Mouse (Mus musculus): ENCODE measurements around the gene Hoxd4. TPM values are rescaled to one million over a fixed set of nuclear protein-coding genes. Genes with fewer than 3 reads are reported as not detected.

Hoxd4 gene
- polyA plus RNA-seq, 1 experiment: 0.06 TPM

DNA sequence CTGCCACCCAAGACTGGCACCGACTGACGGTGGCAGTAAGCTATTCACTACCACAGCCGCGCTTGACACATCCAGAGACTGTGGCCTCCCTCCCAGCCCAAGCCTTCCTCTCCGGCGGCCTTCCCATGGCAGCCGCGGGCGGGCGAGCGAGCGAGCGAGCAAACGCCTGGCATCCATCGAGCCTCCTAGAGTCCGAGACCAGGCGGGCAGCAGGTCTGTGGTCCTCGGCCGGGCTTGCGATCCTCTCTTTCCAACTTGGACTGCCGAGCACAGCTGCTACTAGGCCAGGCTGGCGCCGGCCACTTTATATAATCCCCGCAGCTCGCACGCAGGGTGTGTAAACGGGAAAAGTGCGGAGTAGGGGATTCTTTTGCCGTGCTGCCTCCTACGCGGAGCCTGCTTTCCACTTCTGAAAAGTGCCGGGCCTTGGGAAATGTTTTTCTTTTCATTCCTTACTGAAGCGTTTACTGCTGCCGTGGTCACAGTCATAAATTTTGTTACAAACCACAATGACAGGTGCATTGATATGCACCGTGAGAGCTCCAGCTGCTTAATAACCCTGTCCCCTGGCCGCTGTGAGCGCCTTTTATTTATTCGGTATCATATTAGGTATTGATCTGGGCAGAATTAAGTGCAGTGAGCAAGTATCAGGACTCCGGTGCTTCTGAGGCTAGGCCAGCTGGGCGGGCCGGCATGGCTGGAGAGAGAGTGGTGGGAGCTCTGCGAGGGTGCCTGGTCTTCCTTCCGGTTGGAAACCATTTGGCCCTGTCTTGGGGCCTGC is 28.8 kb downstream of the Hoxd4 start:
- H3K9me3 ChIP-seq (ENCODE audit: control insufficient read depth, low read length): no peaks in the 10 kb centered on the region
- H3K27me3 ChIP-seq (ENCODE audit: control insufficient read depth): peaks cover 98% of the 10 kb centered on the region
- no peak overlapping the region for H3K4me3 ChIP-seq (replicated peaks)
- no peaks in the 10 kb centered on the region for H3K4me1 ChIP-seq (ENCODE audit: control insufficient read depth)
- no peak for TF ChIP-seq TAL1 (IDR thresholded peaks at IDR 0.05; ENCODE audit: low read length)
- TF ChIP-seq GATA1 (IDR thresholded peaks at IDR 0.05; ENCODE audit: low read length): no peak
- no peaks in the 10 kb centered on the region for H3K36me3 ChIP-seq (ENCODE audit: control insufficient read depth)

DNA sequence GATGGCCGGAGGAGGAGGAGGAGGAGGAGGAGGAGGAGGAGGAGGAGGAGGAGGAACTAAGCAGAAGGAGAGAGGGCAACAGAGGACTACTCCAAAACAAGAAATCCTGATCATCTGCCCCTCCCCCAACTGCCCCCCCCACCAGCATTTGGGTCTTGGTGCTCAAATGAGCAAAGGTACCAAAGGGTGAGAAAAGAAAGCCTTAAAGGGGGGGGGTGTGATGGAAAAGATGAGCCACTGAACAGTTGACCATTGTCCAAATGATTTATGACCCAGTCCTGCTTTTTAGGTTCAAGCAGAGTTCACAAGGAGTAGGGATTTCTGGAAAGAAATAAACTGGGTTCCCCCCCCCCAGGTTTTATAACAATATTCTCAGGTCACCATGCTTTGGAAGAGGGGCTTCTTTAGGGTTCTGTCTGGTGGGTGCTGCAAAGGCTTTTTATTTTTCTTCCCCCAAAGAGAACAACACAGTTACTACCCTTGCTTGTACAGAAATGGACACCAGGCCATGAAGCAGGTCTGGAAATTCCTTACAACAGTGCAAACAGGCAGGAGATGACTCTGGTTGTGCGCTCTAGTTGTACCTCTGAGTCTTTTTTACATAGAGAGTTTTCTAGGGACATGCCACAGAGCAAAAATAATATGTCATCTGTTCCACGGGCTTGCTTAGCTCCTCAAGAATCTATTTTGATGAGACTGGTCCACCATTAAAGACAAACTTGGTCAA is 29.7 kb downstream of the Hoxd4 start:
- TF ChIP-seq GATA1 (IDR thresholded peaks at IDR 0.05; ENCODE audit: low read length): no peak
- no peak for TF ChIP-seq TAL1 (IDR thresholded peaks at IDR 0.05; ENCODE audit: low read length)
- Histone ChIP-seq H3K4me3 (replicated peaks) (no peak overlapping the region), H3K27me3 (ENCODE audit: control insufficient read depth) (peaks cover 98% of the 10 kb centered on the region), H3K4me1 (ENCODE audit: control insufficient read depth) (no peaks in the 10 kb centered on the region), H3K9me3 (ENCODE audit: control insufficient read depth, low read length) (no peaks in the 10 kb centered on the region), H3K36me3 (ENCODE audit: control insufficient read depth) (no peaks in the 10 kb centered on the region)

DNA sequence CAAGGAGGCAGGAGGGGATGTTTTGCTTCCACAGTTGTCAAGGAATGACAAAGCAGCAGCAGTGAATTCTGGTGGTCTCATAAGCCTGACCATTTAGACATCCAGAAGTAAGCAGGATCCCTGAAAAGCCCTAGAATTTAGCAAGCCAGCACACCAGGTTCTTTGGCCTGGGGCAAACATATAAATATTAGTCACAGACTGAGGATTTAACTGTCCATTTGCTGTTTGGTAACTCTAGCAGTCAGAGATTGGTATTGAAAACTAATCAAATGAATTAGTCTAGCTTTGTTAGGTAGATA is 30.2 kb downstream of the Hoxd4 start:
- H3K4me3 ChIP-seq (replicated peaks): no peak overlapping the region

DNA sequence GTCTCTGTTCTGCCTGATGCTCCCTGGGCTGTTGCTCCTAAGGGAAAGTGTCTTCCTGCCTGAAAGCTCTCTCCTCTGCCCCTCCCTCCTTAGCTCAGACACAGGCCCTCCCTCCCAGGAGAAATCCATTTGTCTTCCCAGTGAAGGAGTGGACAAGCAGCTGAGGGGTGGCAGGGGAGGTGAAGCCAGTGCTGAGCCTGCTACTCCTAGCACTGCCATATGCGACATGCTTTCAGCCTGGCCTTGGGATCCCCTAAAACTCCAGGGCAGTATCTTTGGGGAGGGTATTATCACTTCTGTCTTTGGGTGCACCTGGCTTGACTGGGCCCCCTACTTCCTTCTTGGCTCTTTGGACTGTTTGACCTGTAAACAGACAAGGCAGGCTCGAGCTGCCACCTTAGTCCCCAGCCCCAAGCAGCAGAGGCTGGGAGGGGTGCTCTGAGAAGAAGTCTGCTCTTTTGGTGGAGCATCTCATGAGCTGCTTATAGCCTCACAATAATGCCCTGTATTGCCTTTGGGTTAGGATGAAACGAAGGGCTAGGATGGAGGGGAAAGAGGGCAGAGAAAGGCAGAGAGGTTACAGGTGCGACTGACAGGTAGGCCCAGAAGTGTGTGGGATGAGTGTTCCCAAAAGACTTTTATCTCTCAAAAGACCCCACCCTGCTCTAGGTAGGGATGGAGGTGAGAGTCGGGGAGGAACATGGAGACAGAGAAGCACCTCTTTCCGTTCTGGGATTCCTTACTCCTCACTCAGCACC is 34.0 kb downstream of the Hoxd4 start:
- TF ChIP-seq TAL1 (IDR thresholded peaks at IDR 0.05; ENCODE audit: low read length) (no peak), GATA1 (IDR thresholded peaks at IDR 0.05; ENCODE audit: low read length) (no peak)
- no peak overlapping the region for H3K4me3 ChIP-seq (replicated peaks)
- H3K4me1 ChIP-seq (ENCODE audit: control insufficient read depth): no peaks in the 10 kb centered on the region
- H3K27me3 ChIP-seq (ENCODE audit: control insufficient read depth): peaks cover 98% of the 10 kb centered on the region
- no peaks in the 10 kb centered on the region for H3K36me3 ChIP-seq (ENCODE audit: control insufficient read depth)
- H3K9me3 ChIP-seq (ENCODE audit: control insufficient read depth, low read length): no peaks in the 10 kb centered on the region; the same call in 1 of the 2 replicates

More for the DNA sequence above, 30.2 kb downstream of the Hoxd4 start:
- TF ChIP-seq TAL1 (IDR thresholded peaks at IDR 0.05; ENCODE audit: low read length) (no peak), GATA1 (IDR thresholded peaks at IDR 0.05; ENCODE audit: low read length) (no peak)
- no peaks in the 10 kb centered on the region for H3K4me1 ChIP-seq (ENCODE audit: control insufficient read depth)
- peaks cover 98% of the 10 kb centered on the region for H3K27me3 ChIP-seq (ENCODE audit: control insufficient read depth)
- no peaks in the 10 kb centered on the region for H3K36me3 ChIP-seq (ENCODE audit: control insufficient read depth)
- no peaks in the 10 kb centered on the region for H3K9me3 ChIP-seq (ENCODE audit: control insufficient read depth, low read length)

DNA sequence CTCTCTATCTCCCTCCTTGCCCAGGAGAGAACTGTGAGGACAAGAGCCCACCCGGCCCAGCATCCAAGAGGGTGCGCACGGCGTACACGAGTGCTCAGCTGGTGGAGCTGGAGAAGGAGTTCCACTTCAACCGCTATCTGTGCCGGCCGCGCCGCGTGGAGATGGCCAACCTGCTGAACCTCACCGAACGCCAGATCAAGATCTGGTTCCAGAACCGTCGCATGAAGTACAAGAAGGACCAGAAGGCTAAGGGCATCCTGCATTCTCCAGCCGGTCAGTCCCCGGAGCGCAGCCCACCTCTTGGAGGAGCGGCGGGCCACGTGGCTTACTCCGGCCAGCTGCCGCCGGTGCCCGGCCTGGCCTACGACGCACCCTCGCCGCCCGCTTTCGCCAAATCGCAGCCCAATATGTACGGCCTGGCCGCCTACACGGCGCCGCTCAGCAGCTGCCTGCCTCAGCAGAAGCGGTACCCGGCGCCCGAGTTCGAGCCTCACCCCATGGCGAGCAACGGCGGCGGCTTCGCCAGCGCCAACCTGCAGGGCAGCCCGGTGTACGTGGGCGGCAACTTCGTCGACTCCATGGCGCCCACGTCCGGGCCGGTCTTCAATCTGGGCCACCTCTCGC is 34.7 kb downstream of the Hoxd4 start:
- no peaks in the 10 kb centered on the region for H3K4me1 ChIP-seq (ENCODE audit: control insufficient read depth)
- no peaks in the 10 kb centered on the region; the same call in 1 of the 2 replicates for H3K9me3 ChIP-seq (ENCODE audit: control insufficient read depth, low read length)
- peaks cover 98% of the 10 kb centered on the region for H3K27me3 ChIP-seq (ENCODE audit: control insufficient read depth)

DNA sequence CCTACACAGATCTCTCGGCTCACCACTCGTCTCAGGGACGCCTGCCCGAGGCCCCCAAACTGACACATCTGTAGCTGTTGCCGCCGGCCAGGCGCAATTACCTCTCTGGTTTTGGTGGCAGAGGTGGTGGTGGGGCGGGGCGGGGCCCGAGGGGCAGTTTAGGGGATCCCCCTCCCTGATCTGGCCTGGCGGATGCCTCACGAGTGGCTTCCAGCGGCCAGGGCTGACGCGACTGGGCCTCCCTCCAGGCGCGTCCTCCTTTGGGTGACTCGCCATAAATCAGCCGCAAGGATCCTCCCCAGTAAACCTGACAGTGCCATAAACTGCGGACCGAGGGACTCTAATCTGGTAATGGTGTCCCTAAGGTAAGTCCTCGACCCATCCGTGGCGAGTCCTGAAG is 35.3 kb downstream of the Hoxd4 start:
- Histone ChIP-seq H3K4me1 (ENCODE audit: control insufficient read depth) (no peaks in the 10 kb centered on the region), H3K4me3 (replicated peaks) (no peak overlapping the region), H3K9me3 (ENCODE audit: control insufficient read depth, low read length) (no peaks in the 10 kb centered on the region; the same call in 1 of the 2 replicates), H3K27me3 (ENCODE audit: control insufficient read depth) (peaks cover 98% of the 10 kb centered on the region), H3K36me3 (ENCODE audit: control insufficient read depth) (no peaks in the 10 kb centered on the region)
- TF ChIP-seq GATA1 (IDR thresholded peaks at IDR 0.05; ENCODE audit: low read length) (no peak), TAL1 (IDR thresholded peaks at IDR 0.05; ENCODE audit: low read length) (no peak)

More for the DNA sequence above, 34.7 kb downstream of the Hoxd4 start:
- Histone ChIP-seq H3K36me3 (ENCODE audit: control insufficient read depth) (no peaks in the 10 kb centered on the region), H3K4me3 (replicated peaks) (no peak overlapping the region)
- TF ChIP-seq GATA1 (IDR thresholded peaks at IDR 0.05; ENCODE audit: low read length) (no peak), TAL1 (IDR thresholded peaks at IDR 0.05; ENCODE audit: low read length) (no peak)

DNA sequence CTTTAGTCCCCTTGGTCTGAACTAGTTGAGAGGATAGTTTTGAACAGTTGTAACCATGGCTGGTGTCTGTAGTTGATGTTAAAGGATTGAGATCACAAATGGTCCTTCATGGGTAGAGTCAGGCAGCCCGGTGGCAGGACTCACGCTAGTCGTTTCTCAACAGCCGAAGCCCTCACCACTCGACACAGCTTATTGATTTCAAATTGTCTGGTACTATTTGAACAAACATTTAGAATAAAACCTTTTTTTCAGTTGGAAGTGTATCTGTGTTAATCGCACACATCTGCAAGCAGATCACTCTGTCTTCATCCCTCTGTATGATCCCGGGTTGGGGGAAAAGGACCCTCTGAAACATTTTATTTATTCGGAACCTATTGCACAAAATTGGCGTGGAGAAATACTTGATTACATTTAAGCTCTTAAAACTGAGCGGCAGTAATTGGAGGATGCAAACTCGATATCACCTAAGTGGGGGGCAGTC is 36.0 kb downstream of the Hoxd4 start:
- TF ChIP-seq GATA1 (IDR thresholded peaks at IDR 0.05; ENCODE audit: low read length) (no peak), TAL1 (IDR thresholded peaks at IDR 0.05; ENCODE audit: low read length) (no peak)
- H3K9me3 ChIP-seq (ENCODE audit: control insufficient read depth, low read length): no peaks in the 10 kb centered on the region; the same call in 1 of the 2 replicates
- H3K4me3 ChIP-seq (replicated peaks): no peak overlapping the region
- H3K27me3 ChIP-seq (ENCODE audit: control insufficient read depth): peaks cover 98% of the 10 kb centered on the region
- no peaks in the 10 kb centered on the region for H3K4me1 ChIP-seq (ENCODE audit: control insufficient read depth)
- no peaks in the 10 kb centered on the region for H3K36me3 ChIP-seq (ENCODE audit: control insufficient read depth)

DNA sequence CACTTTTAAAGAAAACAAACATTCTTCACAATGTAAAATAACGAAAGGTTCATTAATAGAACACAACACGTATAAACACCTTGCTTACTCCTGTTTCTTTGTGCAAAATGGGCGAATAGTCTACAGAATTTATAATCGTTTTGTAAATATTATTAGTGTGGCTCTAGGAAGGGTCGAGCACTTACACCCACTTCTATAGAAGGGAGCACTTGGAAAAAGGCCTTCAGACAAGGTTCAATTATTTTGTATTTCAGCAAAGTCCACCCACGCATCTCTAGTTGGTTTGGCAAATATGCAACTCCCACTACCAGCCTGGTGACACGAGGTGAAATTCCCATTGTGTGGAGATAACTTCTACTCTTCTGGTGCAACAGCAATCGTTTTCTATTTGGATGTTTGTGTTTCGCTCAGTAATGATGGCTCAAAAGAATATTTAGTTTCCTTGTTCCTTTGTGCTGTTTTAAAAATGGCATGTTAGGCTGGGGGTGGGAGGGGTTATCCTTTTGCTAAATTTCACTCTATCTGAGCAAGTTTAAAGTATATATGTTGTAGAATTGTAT is 36.8 kb downstream of the Hoxd4 start:
- no peaks in the 10 kb centered on the region for H3K36me3 ChIP-seq (ENCODE audit: control insufficient read depth)
- TF ChIP-seq GATA1 (IDR thresholded peaks at IDR 0.05; ENCODE audit: low read length): no peak
- no peak for TF ChIP-seq TAL1 (IDR thresholded peaks at IDR 0.05; ENCODE audit: low read length)
- H3K4me3 ChIP-seq (replicated peaks): no peak overlapping the region
- H3K27me3 ChIP-seq (ENCODE audit: control insufficient read depth): peaks cover 100% of the 10 kb centered on the region
- no peaks in the 10 kb centered on the region; the same call in 1 of the 2 replicates for H3K9me3 ChIP-seq (ENCODE audit: control insufficient read depth, low read length)
- H3K4me1 ChIP-seq (ENCODE audit: control insufficient read depth): no peaks in the 10 kb centered on the region
